Mouse (Mus musculus) B cell, adult (primary cell): ENCODE results near the gene Rhox6. TPM values are rescaled to one million over a fixed set of nuclear protein-coding genes. Genes with fewer than 3 reads are reported as not detected.

Experiments
- total RNA-seq: library from RNA; stranded (reverse); gene quantifications from 4 replicates; pipeline ENCODE4 v1.2.4, GENCODE M21; 2023; ENCODE audit not compliant: inconsistent age

Rhox6 gene
- total RNA-seq = not detected in 4 replicates

DNA sequence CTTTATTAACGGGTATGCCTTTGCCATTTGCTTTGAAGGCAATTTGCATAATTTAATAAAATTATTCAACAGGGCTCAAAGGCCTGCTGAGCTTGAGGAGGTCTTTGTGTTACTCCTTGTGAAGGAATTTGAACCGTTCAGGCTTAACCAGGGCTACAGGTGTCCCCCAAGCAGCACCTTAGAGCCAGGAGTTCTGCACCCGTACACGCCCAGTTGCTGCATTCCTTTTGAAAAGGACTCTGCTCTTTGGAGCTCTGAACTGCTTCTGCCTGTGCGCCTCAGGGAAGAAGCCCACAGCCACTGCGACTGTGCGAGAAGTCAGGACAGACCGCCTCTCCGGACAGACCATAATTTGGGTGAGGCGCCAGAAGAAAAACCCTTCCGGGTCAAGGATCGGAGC, at the start of gene Rhox6:
Gene Rhox6, plus strand, starts transcription at position 301 of the 400 bp plus-strand sequence.

DNA sequence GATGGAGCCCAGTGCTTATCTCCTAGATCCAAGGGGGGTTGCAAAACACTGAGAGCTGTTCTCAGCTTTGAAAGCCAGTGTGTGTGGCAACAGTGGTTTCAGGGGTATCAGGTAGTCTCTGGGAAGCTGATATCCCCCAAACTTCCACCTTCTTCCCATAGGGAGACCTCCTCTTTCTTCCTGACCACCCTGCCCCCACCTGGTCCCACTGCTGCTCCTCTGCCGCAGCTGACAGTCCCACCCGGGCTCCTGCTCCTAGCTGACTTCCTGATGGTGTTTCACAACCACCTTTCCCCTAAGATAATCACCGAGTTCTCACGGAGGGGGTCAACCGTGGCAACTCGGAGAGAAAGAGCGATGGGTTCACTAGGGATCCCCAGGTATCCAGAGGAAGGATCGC, 4.7 kb downstream of the Rhox6 start, which contains the start of gene Rhox7a:
Gene Rhox7a, plus strand, starts transcription at position 301 of the 400 bp plus-strand sequence.

DNA sequence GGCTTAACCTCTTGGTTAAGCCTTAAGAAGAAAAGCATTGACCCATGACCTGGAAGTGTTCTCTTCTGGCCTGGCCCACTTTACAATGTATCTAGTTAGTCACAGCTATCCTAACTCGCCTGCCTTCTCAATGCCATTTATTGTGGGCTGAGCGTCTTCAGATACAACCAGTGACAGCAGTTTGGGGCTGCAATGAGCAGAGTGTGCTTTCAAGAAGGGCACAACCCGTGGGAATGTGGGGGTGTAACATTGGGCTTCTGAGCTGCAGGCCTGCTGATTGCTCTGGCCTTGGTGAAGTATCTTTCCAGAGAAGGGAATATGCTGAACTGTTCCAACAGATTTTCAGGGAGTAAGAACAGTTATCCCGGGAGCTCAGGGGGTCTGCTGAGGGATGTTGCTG, 52.1 kb downstream of the Rhox6 start, which contains the start of gene Rhox8:
Gene Rhox8, minus strand, starts transcription at position 101 of the 400 bp plus-strand sequence.

Other genes with a start within 250 kb of the Rhox6 start
- gene Rhox3f, start 245.9 kb upstream of the Rhox6 start, total RNA-seq = not detected in 4 replicates
- not detected in 4 replicates for gene Rhox4f, start 219.2 kb upstream of the Rhox6 start, total RNA-seq
- gene Rhox3g, start 198.3 kb upstream of the Rhox6 start, total RNA-seq = not detected in 4 replicates
- not detected in 4 replicates for gene Rhox2g, start 183.4 kb upstream of the Rhox6 start, total RNA-seq
- not detected in 4 replicates for gene Rhox4g, start 175.6 kb upstream of the Rhox6 start, total RNA-seq
- gene Rhox3h, start 158.1 kb upstream of the Rhox6 start, total RNA-seq = not detected in 4 replicates
- gene Rhox2h, start 153.6 kb upstream of the Rhox6 start, total RNA-seq = not detected in 4 replicates
- gene Rhox5, start 22.1 kb upstream of the Rhox6 start, total RNA-seq = not detected in 4 replicates
- gene Rhox7a, start 4.8 kb downstream of the Rhox6 start, total RNA-seq = not detected in 4 replicates
- gene Rhox8, start 52.0 kb downstream of the Rhox6 start, total RNA-seq = not detected in 4 replicates
- gene Rhox7b, start 70.3 kb downstream of the Rhox6 start, total RNA-seq = not detected in 4 replicates
- gene Rhox9, start 74.9 kb downstream of the Rhox6 start, total RNA-seq = not detected in 4 replicates
- not detected in 4 replicates for gene Btg1-ps1, start 191.9 kb downstream of the Rhox6 start, total RNA-seq
- gene Btg1-ps2, start 216.2 kb downstream of the Rhox6 start, total RNA-seq = not detected in 4 replicates
- gene Rhox10, start 239.6 kb downstream of the Rhox6 start, total RNA-seq = not detected in 4 replicates